Mouse (Mus musculus): ENCODE measurements around the gene Acap3.

GRCm38 (mm10) chr4:155883587-155883986, 8.0 kb upstream of the Acap3 start:
- TF ChIP-seq USF1 (IDR thresholded peaks at IDR 0.05; ENCODE audit: low read depth): no peak
- no peak for TF ChIP-seq CTCF (IDR thresholded peaks at IDR 0.05; ENCODE audit: control insufficient read depth, insufficient read depth, insufficient read length)

All from C2C12 (cell line).